In the genomic region with DNA sequence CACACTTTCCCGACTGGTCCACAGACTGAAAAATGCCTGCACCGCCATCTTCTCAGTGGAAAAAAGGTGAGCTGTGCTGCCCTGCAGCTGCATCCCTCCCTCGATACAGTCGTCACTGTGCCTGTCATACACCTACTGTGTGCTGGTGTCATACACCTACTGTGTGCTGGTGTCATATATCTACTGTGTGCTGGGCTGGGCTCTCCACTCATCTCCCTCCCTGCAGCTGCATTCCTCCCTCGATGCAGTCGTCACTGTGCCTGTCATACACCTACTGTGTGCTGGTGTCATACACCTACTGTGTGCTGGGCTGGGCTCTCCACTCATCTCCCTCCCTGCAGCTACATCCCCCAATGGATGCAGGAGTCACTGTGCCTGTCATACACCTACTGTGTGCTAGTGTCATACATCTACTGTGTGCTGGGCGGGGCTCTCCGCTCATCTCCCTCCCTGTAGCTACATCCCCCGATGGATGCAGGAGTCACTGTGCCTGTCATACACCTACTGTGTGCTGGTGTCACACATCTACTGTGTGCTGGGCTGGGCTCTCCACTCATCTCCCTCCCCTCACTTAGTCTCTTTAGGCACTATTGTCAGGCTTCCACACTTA, we compare ENCODE assay signal across 27 mouse cellular contexts. TPM values are rescaled to one million over a fixed set of nuclear protein-coding genes. Genes with fewer than 3 reads are reported as not detected.
"Had no signal": no experiment of that assay in that cellular context is flagged by ENCODE, and none has a peak within 500 bp of the region (broad histone marks: within the 10 kb centered on the region; RNA-seq: fewer than 3 reads in every experiment).

No protein-coding gene starts in this region.

- DNase-seq: cerebellum, adult 9-11 months; cerebellum, postnatal 10 days; cerebellum, postnatal 14 days; cerebellum, postnatal 25 days; cerebellum, postnatal 36 days; embryo, embryonic 11 days; forebrain, postnatal 0 days; gastrocnemius, adult 2 months; gastrocnemius, postnatal 10 days; gastrocnemius, postnatal 14 days; gastrocnemius, postnatal 25 days; gastrocnemius, postnatal 36 days; heart, adult 11 months; heart, adult 18-20 months; heart, adult 2 months had no signal

- H3K27me3 ChIP-seq: embryonic facial prominence, embryonic 12.5 days; embryonic facial prominence, embryonic 13.5 days; embryonic facial prominence, embryonic 15.5 days; forebrain, embryonic 12.5 days; forebrain, embryonic 13.5 days; forebrain, embryonic 15.5 days had no signal

- H3K9me3 ChIP-seq: embryonic facial prominence, embryonic 10.5 days; embryonic facial prominence, embryonic 12.5 days; embryonic facial prominence, embryonic 13.5 days; embryonic facial prominence, embryonic 15.5 days; forebrain, embryonic 10.5 days; forebrain, embryonic 12.5 days; forebrain, embryonic 13.5 days; forebrain, embryonic 15.5 days had no signal

- H3K4me1 ChIP-seq: embryonic facial prominence, embryonic 12.5 days; embryonic facial prominence, embryonic 13.5 days; embryonic facial prominence, embryonic 15.5 days; forebrain, embryonic 15.5 days had no signal

- H3K4me3 ChIP-seq: embryonic facial prominence, embryonic 10.5 days; embryonic facial prominence, embryonic 12.5 days; embryonic facial prominence, embryonic 13.5 days; embryonic facial prominence, embryonic 15.5 days; erythroblast, embryonic 14.5 days; forebrain, embryonic 10.5 days; forebrain, embryonic 12.5 days; forebrain, embryonic 13.5 days; forebrain, embryonic 15.5 days; gastrocnemius, adult 2 months; heart, adult 2 months had no signal

- ATAC-seq: forebrain, embryonic 13.5 days; forebrain, embryonic 14.5 days; forebrain, embryonic 15.5 days; forebrain, embryonic 16.5 days; forebrain, postnatal 0 days had no signal

- H3K4me2 ChIP-seq: embryonic facial prominence, embryonic 12.5 days; embryonic facial prominence, embryonic 13.5 days; embryonic facial prominence, embryonic 15.5 days; forebrain, embryonic 12.5 days; forebrain, embryonic 13.5 days; forebrain, embryonic 15.5 days had no signal

- H3K9ac ChIP-seq: embryonic facial prominence, embryonic 12.5 days; embryonic facial prominence, embryonic 13.5 days; embryonic facial prominence, embryonic 15.5 days; forebrain, embryonic 12.5 days; forebrain, embryonic 13.5 days; forebrain, embryonic 15.5 days; forebrain, postnatal 0 days had no signal

- H3K27ac ChIP-seq: embryonic facial prominence, embryonic 10.5 days; embryonic facial prominence, embryonic 12.5 days; embryonic facial prominence, embryonic 13.5 days; embryonic facial prominence, embryonic 15.5 days; forebrain, embryonic 10.5 days; forebrain, embryonic 12.5 days; forebrain, embryonic 13.5 days; forebrain, embryonic 15.5 days; gastrocnemius, adult 2 months; heart, adult 2 months had no signal

RNA-seq across cellular contexts. Expression of a gene that starts 25.7 kb away (rescaled TPM):
- total RNA-seq: granulocyte monocyte progenitor cell, adult 5-6 weeks had no signal
